Mouse (Mus musculus): ENCODE data around the gene Hoxb4. TPM values are rescaled to one million over a fixed set of nuclear protein-coding genes. Genes with fewer than 3 reads are reported as not detected.
A peak's percentile ranks its signal among the peaks of the same experiment; 100 is the strongest.

Hoxb4 gene
- polyA plus RNA-seq, 1 experiment from 2014 or later = 0.09 TPM

DNA sequence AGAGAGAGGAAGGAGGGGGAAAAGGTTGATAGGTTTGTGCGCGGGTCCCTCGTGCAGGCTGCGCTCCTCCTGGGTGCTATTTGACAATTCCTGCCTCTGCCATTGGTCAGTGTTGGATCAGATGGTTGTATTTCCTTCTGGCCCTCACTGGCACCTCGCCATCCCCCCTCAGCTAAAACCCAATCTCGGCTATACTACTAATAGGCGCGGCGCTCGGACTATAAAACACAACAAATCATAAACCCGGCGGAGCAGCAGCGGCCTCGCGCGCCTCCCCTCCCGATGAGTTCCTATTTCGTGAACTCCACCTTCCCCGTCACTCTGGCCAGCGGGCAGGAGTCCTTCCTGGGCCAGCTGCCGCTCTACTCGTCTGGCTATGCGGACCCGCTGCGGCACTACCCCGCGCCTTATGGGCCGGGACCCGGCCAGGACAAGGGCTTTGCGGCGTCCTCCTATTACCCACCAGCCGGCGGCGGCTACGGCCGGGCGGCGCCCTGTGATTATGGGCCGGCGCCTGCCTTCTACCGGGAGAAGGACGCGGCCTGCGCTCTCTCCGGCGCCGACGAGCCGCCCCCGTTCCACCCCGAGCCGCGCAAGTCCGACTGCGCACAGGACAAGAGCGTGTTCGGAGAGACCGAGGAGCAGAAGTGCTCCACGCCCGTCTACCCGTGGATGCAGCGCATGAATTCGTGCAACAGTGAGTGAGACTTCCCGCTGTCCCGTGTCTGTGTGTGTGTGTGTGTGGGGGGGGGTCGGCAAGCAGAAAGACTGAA, 19.0 kb upstream of the Hoxb4 start:
- H3K27me3 ChIP-seq (ENCODE audit: control insufficient read depth, insufficient read depth, low read length) = peaks cover 100% of the 10 kb centered on the region
- ATAC-seq (ENCODE audit: insufficient number of reproducible peaks, insufficient read depth, low FRiP score, low read depth) = no peak
- H3K9ac ChIP-seq (ENCODE audit: low read length) = no peak overlapping the region
- H3K9me3 ChIP-seq (ENCODE audit: control insufficient read depth, low read length) = no peaks in the 10 kb centered on the region
- H3K27ac ChIP-seq (replicated peaks in 1 of 2; ENCODE audit: control insufficient read depth in 1 of 2, insufficient read depth in 1 of 2, low read depth in 2 of 2, low read length in 2 of 2) = no peak overlapping the region
- H3K4me3 ChIP-seq (ENCODE audit: control insufficient read depth in 1 of 2, insufficient read depth in 1 of 2, low read depth in 1 of 2, low read length in 2 of 2) = peak overlapping the region in 1 of 2 experiments; percentile 31; a peak in 2 of 4 replicates
- peaks cover 0 to 2% of the 10 kb centered on the region in 2 experiments; a peak in 1 of 4 replicates for H3K4me1 ChIP-seq (ENCODE audit: control insufficient read depth in 2 of 2, insufficient read depth in 2 of 2, low read length in 2 of 2)
- H3K4me2 ChIP-seq (ENCODE audit: low read length) = peak overlapping the region; percentile 51
- WGBS = 1% methylated on average over 66 of the region's 66 CpGs
- no peaks in the 10 kb centered on the region for H3K36me3 ChIP-seq (ENCODE audit: control insufficient read depth, insufficient read depth, low read length)

DNA sequence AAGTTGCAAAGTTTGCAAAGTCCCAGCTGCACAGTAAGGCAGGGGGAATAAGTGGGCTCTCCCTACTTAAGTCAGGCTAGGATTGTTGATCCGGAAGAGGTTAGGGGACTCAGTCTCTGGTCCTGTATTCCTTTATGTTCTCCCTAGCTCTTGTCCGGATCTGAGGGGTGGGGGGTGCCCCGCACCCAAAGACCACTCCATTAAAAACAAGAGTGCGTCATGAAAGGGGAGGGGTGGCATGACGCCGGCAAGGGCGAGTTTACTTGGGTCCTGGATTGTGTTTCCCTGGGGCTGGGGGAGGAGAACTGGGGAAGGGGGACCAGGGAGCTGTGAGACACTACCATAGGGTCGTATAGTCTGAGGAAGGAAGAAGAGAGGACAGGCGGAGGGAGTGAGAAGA, 18.3 kb upstream of the Hoxb4 start:
- H3K4me2 ChIP-seq (ENCODE audit: low read length) = no peak overlapping the region
- peaks cover 0 to 2% of the 10 kb centered on the region in 2 experiments; a peak in 1 of 4 replicates for H3K4me1 ChIP-seq (ENCODE audit: control insufficient read depth in 2 of 2, insufficient read depth in 2 of 2, low read length in 2 of 2)
- peaks cover 100% of the 10 kb centered on the region for H3K27me3 ChIP-seq (ENCODE audit: control insufficient read depth, insufficient read depth, low read length)
- H3K27ac ChIP-seq (replicated peaks in 1 of 2; ENCODE audit: control insufficient read depth in 1 of 2, insufficient read depth in 1 of 2, low read depth in 2 of 2, low read length in 2 of 2) = no peak overlapping the region
- no peak overlapping the region for H3K9ac ChIP-seq (ENCODE audit: low read length)
- H3K4me3 ChIP-seq (ENCODE audit: control insufficient read depth in 1 of 2, insufficient read depth in 1 of 2, low read depth in 1 of 2, low read length in 2 of 2) = no peak overlapping the region; a peak in 1 of 4 replicates
- H3K36me3 ChIP-seq (ENCODE audit: control insufficient read depth, insufficient read depth, low read length) = no peaks in the 10 kb centered on the region
- under 1% methylated on average over 9 of the region's 9 CpGs for WGBS
- ATAC-seq (ENCODE audit: insufficient number of reproducible peaks, insufficient read depth, low FRiP score, low read depth) = no peak
- no peaks in the 10 kb centered on the region for H3K9me3 ChIP-seq (ENCODE audit: control insufficient read depth, low read length)

DNA sequence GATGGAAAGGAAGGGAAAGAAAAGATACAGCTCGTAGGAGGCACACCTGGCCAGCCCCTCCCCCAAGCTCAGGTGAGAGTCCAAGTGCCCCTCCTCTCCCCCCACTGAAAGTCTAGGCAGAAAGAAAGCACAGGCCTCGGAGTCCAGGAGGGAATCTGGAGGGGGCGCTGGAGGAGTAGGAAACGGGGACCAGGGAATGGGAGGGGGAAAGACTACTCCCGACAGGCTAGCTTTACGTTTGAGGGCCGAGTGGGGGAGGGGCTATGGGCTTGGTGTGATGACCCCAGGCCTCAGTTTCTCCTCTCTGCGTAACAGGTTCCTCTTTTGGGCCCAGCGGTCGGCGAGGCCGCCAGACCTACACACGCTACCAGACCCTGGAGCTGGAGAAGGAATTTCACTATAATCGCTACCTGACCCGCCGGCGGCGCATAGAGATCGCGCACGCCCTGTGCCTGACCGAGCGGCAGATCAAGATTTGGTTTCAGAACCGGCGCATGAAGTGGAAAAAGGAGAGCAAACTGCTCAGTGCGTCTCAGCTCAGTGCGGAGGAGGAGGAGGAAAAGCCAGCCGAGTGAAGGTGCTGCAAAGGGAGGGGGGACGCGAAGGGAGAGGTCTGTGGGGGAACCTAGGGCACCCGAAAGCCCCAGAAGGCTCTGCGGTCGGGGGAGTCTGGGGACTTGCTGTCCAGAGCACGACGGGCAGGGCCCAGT, 17.6 kb upstream of the Hoxb4 start:
- H3K4me2 ChIP-seq (ENCODE audit: low read length) = no peak overlapping the region
- peaks cover 0 to 2% of the 10 kb centered on the region in 2 experiments; a peak in 1 of 4 replicates for H3K4me1 ChIP-seq (ENCODE audit: control insufficient read depth in 2 of 2, insufficient read depth in 2 of 2, low read length in 2 of 2)
- whole genome bisulfite sequencing = 2% methylated on average over 35 of the region's 35 CpGs
- H3K4me3 ChIP-seq (ENCODE audit: control insufficient read depth in 1 of 2, insufficient read depth in 1 of 2, low read depth in 1 of 2, low read length in 2 of 2) = 0 out of 4 replicates have a peak overlapping the region, but pooled peaks of 1 of the 2 experiments have one; percentile 8
- H3K9ac ChIP-seq (ENCODE audit: low read length) = no peak overlapping the region
- no peak overlapping the region for H3K27ac ChIP-seq (replicated peaks in 1 of 2; ENCODE audit: control insufficient read depth in 1 of 2, insufficient read depth in 1 of 2, low read depth in 2 of 2, low read length in 2 of 2)
- H3K36me3 ChIP-seq (ENCODE audit: control insufficient read depth, insufficient read depth, low read length) = no peaks in the 10 kb centered on the region
- H3K27me3 ChIP-seq (ENCODE audit: control insufficient read depth, insufficient read depth, low read length) = peaks cover 100% of the 10 kb centered on the region
- no peaks in the 10 kb centered on the region for H3K9me3 ChIP-seq (ENCODE audit: control insufficient read depth, low read length)
- ATAC-seq (ENCODE audit: insufficient number of reproducible peaks, insufficient read depth, low FRiP score, low read depth) = no peak

DNA sequence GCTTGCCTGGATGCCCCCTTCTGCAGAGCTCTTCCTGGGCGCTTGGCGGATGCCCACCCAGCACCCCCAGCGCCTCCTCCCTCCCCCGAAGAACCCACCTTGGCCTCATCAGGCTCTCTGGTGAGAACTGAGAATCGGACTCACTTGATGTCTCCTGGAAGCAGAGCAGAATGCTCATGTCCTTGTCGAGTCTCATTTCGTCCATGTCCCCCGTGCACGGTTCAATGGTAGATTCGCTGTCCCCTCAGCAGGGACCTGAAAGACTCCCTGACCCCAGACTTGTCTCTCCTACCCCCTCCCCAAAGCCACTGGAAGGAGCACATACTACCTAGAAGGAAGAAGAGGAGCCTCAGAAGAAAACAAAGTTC, 17.0 kb upstream of the Hoxb4 start:
- Histone ChIP-seq H3K27me3 (ENCODE audit: control insufficient read depth, insufficient read depth, low read length) (peaks cover 100% of the 10 kb centered on the region), H3K4me3 (ENCODE audit: control insufficient read depth in 1 of 2, insufficient read depth in 1 of 2, low read depth in 1 of 2, low read length in 2 of 2) (0 out of 4 replicates have a peak overlapping the region, but pooled peaks of 1 of the 2 experiments have one; percentile 8), H3K36me3 (ENCODE audit: control insufficient read depth, insufficient read depth, low read length) (no peaks in the 10 kb centered on the region), H3K4me2 (ENCODE audit: low read length) (no peak overlapping the region), H3K27ac (replicated peaks in 1 of 2; ENCODE audit: control insufficient read depth in 1 of 2, insufficient read depth in 1 of 2, low read depth in 2 of 2, low read length in 2 of 2) (no peak overlapping the region), H3K4me1 (ENCODE audit: control insufficient read depth in 2 of 2, insufficient read depth in 2 of 2, low read length in 2 of 2) (peaks cover 0 to 2% of the 10 kb centered on the region in 2 experiments; a peak in 1 of 4 replicates), H3K9me3 (ENCODE audit: control insufficient read depth, low read length) (no peaks in the 10 kb centered on the region), H3K9ac (ENCODE audit: low read length) (no peak overlapping the region)
- ATAC-seq (ENCODE audit: insufficient number of reproducible peaks, insufficient read depth, low FRiP score, low read depth) = no peak
- WGBS = 9% methylated on average over 10 of the region's 10 CpGs

DNA sequence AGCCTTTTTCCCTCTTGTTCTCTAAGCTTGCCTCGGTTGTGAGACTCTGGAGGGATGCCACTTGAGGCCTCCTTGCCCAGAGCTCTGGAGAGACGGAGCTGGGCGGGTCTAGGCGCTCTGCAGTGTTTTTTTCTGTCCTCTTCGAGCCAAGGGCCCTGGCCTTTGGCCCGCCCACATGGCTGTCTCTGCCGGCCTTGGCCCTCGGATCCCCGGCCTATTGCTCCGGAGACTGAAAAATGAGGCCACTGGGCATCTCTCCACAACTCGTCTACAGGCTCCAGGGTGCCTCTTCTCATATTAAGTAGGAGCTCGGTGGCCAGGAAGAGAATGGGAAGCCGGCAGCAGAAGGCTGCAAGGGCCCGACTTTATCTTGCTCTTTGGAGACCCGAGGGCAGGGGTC, 16.2 kb upstream of the Hoxb4 start:
- H3K9me3 ChIP-seq (ENCODE audit: control insufficient read depth, low read length) = no peaks in the 10 kb centered on the region
- H3K9ac ChIP-seq (ENCODE audit: low read length) = no peak overlapping the region
- no peak overlapping the region for H3K4me3 ChIP-seq (ENCODE audit: control insufficient read depth in 1 of 2, insufficient read depth in 1 of 2, low read depth in 1 of 2, low read length in 2 of 2)
- ATAC-seq (ENCODE audit: insufficient number of reproducible peaks, insufficient read depth, low FRiP score, low read depth) = no peak
- H3K27me3 ChIP-seq (ENCODE audit: control insufficient read depth, insufficient read depth, low read length) = peaks cover 100% of the 10 kb centered on the region
- H3K4me1 ChIP-seq (ENCODE audit: control insufficient read depth in 2 of 2, insufficient read depth in 2 of 2, low read length in 2 of 2) = peaks cover 0 to 2% of the 10 kb centered on the region in 2 experiments; a peak in 1 of 4 replicates
- no peak overlapping the region for H3K4me2 ChIP-seq (ENCODE audit: low read length)
- no peak overlapping the region for H3K27ac ChIP-seq (replicated peaks in 1 of 2; ENCODE audit: control insufficient read depth in 1 of 2, insufficient read depth in 1 of 2, low read depth in 2 of 2, low read length in 2 of 2)
- H3K36me3 ChIP-seq (ENCODE audit: control insufficient read depth, insufficient read depth, low read length) = no peaks in the 10 kb centered on the region
- WGBS = 4% methylated on average over 15 of the region's 15 CpGs

DNA sequence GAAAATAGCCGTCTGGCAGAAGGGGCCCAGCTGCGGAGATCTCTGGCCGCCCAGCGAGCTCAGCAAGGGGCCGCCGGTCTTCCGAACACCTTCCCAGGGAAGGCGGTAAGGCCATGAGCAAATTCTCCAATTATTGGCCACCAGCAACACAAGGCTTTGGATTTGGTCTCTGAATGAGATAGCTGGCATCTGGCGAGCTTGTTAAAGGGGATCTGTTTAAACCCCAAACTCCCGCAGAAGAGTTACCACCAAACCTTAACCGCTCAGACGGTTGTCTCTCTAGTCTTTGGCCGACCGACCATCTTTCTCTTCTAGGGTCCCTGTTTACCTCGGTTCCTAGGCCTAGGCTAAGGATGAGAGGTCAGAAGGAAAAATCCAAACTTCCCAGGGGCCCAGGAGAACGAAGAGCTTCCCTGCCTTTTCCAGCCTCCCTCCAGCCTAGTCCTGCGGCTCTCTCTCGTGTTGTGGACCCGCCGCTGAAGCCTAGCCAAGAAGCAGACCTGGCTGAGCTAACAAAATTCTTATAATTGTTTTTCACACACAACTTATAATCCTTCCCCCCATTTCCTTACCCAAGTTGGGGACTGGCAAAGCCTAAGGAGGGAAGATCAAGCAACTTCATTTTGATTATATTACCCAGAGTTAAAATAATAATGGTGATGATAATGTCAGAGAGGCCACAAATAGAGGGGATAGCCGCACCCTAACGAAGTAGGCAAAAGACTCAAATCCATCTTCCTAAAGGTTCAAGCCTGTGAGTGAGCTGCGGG, 15.5 kb upstream of the Hoxb4 start:
- Histone ChIP-seq H3K27ac (replicated peaks in 1 of 2; ENCODE audit: control insufficient read depth in 1 of 2, insufficient read depth in 1 of 2, low read depth in 2 of 2, low read length in 2 of 2) (no peak overlapping the region), H3K4me3 (ENCODE audit: control insufficient read depth in 1 of 2, insufficient read depth in 1 of 2, low read depth in 1 of 2, low read length in 2 of 2) (no peak overlapping the region)
- 6% methylated on average over 23 of the region's 23 CpGs for WGBS

More for the DNA sequence above, 15.5 kb upstream of the Hoxb4 start:
- H3K4me1 ChIP-seq (ENCODE audit: control insufficient read depth in 2 of 2, insufficient read depth in 2 of 2, low read length in 2 of 2) = peaks cover 0 to 2% of the 10 kb centered on the region in 2 experiments; a peak in 1 of 4 replicates
- no peak overlapping the region for H3K9ac ChIP-seq (ENCODE audit: low read length)
- H3K4me2 ChIP-seq (ENCODE audit: low read length) = no peak overlapping the region
- H3K9me3 ChIP-seq (ENCODE audit: control insufficient read depth, low read length) = no peaks in the 10 kb centered on the region
- no peak for ATAC-seq (ENCODE audit: insufficient number of reproducible peaks, insufficient read depth, low FRiP score, low read depth)
- no peaks in the 10 kb centered on the region for H3K36me3 ChIP-seq (ENCODE audit: control insufficient read depth, insufficient read depth, low read length)
- H3K27me3 ChIP-seq (ENCODE audit: control insufficient read depth, insufficient read depth, low read length) = peaks cover 100% of the 10 kb centered on the region

All from heart, embryonic 14.5 days (tissue).